Mouse (Mus musculus): Measurements from ENCODE around the gene Erf. TPM values are rescaled to one million over a fixed set of nuclear protein-coding genes. Genes with fewer than 3 reads are reported as not detected.

Erf gene
- polyA plus RNA-seq, 1 experiment from 2014 or later, result 24.4 TPM

DNA sequence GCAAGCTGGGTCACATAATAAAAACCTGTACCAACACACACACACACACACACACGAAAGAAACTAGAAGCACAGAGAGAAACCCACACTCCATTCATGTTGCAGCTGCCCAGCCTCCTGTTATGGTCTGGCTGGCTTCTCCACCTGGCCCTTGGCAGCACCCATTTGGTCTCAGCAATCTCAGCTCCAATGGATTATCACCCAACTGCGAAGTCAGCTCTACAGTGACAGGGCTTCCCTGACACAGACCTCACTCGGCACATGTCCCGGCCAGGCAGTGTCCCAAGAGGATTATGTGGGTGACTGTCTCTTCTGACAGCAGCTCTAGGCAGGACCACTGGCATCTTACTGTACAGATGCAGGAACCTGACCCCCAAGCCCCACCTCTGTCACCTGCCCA, 40.1 kb downstream of the Erf start:
- H3K27ac ChIP-seq, result no peak overlapping the region
- peaks cover 55% of the 10 kb centered on the region for H3K36me3 ChIP-seq
- ATAC-seq (ENCODE audit: insufficient number of reproducible peaks, low FRiP score, low TSS enrichment, low read depth), result no peak
- H3K27me3 ChIP-seq, result no peaks in the 10 kb centered on the region
- WGBS, result 80% methylated on average over 4 of the region's 4 CpGs
- H3K9ac ChIP-seq, result no peak overlapping the region
- H3K4me3 ChIP-seq, result no peak overlapping the region
- H3K4me2 ChIP-seq, result no peak overlapping the region
- H3K9me3 ChIP-seq, result no peaks in the 10 kb centered on the region
- H3K4me1 ChIP-seq, result no peaks in the 10 kb centered on the region

- WGBS, result 51% methylated on average over 3 of the region's 3 CpGs
- H3K27ac ChIP-seq, result no peak overlapping the region
- no peaks in the 10 kb centered on the region for H3K27me3 ChIP-seq
- H3K4me2 ChIP-seq, result no peak overlapping the region
- no peak overlapping the region for H3K9ac ChIP-seq
- no peak for ATAC-seq (ENCODE audit: insufficient number of reproducible peaks, low FRiP score, low TSS enrichment, low read depth)
- no peaks in the 10 kb centered on the region for H3K9me3 ChIP-seq
- no peaks in the 10 kb centered on the region for H3K4me1 ChIP-seq
- no peak overlapping the region for H3K4me3 ChIP-seq
- peaks cover 58% of the 10 kb centered on the region for H3K36me3 ChIP-seq
Measured at GRCm38 (mm10) chr7:25209161-25209622, 41.4 kb downstream of the Erf start.

DNA sequence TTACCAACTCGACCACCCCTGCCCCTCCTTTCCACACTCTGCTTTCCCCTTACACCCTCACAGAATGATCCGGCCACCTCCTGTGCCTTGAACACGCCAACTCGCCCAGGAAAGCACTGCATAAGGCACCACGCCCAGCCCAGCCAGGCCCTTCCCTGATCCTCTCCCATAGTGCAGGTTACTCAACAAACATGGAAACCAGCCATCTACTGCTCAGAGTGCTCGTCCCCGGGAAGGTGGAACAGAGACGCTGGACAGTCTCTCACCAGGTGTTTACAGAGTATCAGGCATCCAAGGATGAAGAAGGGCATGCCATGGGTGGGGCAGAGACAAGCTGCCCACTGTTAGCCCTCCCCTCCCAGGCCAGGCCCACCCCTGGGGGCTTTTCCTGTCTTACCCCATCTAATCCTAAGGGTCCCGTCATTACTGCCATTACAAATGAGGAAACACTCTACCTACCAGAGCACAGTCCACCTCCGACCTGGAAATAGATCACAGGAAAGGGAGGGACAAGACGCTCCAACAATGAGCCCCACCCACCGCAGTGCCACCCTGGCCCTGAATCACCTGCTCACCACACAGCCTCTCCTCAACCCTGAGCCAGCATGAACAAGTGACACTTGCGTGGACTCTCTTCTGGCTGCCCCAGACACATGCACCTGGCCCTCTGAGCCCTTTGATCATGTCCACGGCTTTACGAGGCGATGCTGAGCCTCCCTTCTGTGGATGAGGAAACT, 44.3 kb downstream of the Erf start:
- H3K4me1 ChIP-seq, result no peaks in the 10 kb centered on the region
- no peak for ATAC-seq (ENCODE audit: insufficient number of reproducible peaks, low FRiP score, low TSS enrichment, low read depth)
- H3K4me3 ChIP-seq, result no peak overlapping the region
- no peaks in the 10 kb centered on the region for H3K27me3 ChIP-seq
- peaks cover 72% of the 10 kb centered on the region for H3K36me3 ChIP-seq
- H3K9me3 ChIP-seq, result no peaks in the 10 kb centered on the region
- H3K27ac ChIP-seq, result no peak overlapping the region
- no peak overlapping the region for H3K4me2 ChIP-seq
- 74% methylated on average over 16 of the region's 16 CpGs for WGBS
- H3K9ac ChIP-seq, result no peak overlapping the region

- H3K36me3 ChIP-seq, result peaks cover 66% of the 10 kb centered on the region
Measured at GRCm38 (mm10) chr7:25205355-25206093, 45.0 kb downstream of the Erf start.

DNA sequence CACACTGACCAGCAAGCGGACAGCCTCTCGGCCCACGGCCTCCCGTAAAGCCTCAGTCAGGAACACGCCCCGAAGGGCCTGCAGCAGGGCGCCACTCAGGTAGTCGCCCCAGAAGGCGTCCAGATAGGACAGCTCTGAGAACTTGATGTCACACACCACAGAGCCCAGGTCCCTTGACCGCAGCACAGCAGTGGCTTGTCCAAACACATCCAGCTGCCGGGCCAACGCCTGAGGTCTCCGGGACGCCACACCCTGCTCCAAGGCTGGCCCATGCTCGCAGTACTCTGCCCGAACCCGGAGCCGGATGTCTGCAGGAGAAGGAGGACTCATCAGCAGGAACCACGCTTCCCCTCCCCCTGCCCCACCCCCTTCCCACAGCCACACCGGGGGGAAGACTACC, 46.9 kb downstream of the Erf start:
- H3K9ac ChIP-seq, result no peak overlapping the region
- H3K4me1 ChIP-seq, result no peaks in the 10 kb centered on the region
- H3K4me3 ChIP-seq, result no peak overlapping the region
- H3K9me3 ChIP-seq, result no peaks in the 10 kb centered on the region
- peaks cover 47% of the 10 kb centered on the region for H3K36me3 ChIP-seq
- H3K27me3 ChIP-seq, result no peaks in the 10 kb centered on the region
- H3K4me2 ChIP-seq, result no peak overlapping the region
- 86% methylated on average over 20 of the region's 20 CpGs for WGBS
- H3K27ac ChIP-seq, result no peak overlapping the region
- ATAC-seq (ENCODE audit: insufficient number of reproducible peaks, low FRiP score, low TSS enrichment, low read depth), result no peak

More at GRCm38 (mm10) chr7:25205355-25206093, 45.0 kb downstream of the Erf start:
- Histone ChIP-seq H3K4me3 (no peak overlapping the region), H3K4me2 (no peak overlapping the region), H3K4me1 (no peaks in the 10 kb centered on the region), H3K9me3 (no peaks in the 10 kb centered on the region), H3K27me3 (no peaks in the 10 kb centered on the region), H3K9ac (no peak overlapping the region), H3K27ac (no peak overlapping the region)
- ATAC-seq (ENCODE audit: insufficient number of reproducible peaks, low FRiP score, low TSS enrichment, low read depth), result no peak
- WGBS, result 74% methylated on average over 16 of the region's 16 CpGs

GRCm38 (mm10) chr7:25197384-25198018, 53.1 kb downstream of the Erf start:
- no peak for ATAC-seq (ENCODE audit: insufficient number of reproducible peaks, low FRiP score, low TSS enrichment, low read depth)
- WGBS, result 66% methylated on average over 10 of the region's 10 CpGs

GRCm38 (mm10) chr7:25196107-25196506, 54.5 kb downstream of the Erf start:
- 77% methylated on average over 9 of the region's 9 CpGs for WGBS
- no peak overlapping the region for H3K27ac ChIP-seq
- no peak for ATAC-seq (ENCODE audit: insufficient number of reproducible peaks, low FRiP score, low TSS enrichment, low read depth)
- no peaks in the 10 kb centered on the region for H3K36me3 ChIP-seq
- no peaks in the 10 kb centered on the region for H3K4me1 ChIP-seq
- no peak overlapping the region for H3K9ac ChIP-seq
- H3K4me3 ChIP-seq, result no peak overlapping the region
- no peaks in the 10 kb centered on the region for H3K27me3 ChIP-seq
- no peaks in the 10 kb centered on the region for H3K9me3 ChIP-seq
- H3K4me2 ChIP-seq, result no peak overlapping the region

More at GRCm38 (mm10) chr7:25197384-25198018, 53.1 kb downstream of the Erf start:
- H3K4me2 ChIP-seq, result no peak overlapping the region
- H3K4me1 ChIP-seq, result no peaks in the 10 kb centered on the region
- H3K9ac ChIP-seq, result no peak overlapping the region
- H3K27ac ChIP-seq, result no peak overlapping the region
- no peak overlapping the region for H3K4me3 ChIP-seq
- H3K36me3 ChIP-seq, result peaks cover 6% of the 10 kb centered on the region
- no peaks in the 10 kb centered on the region for H3K27me3 ChIP-seq
- H3K9me3 ChIP-seq, result no peaks in the 10 kb centered on the region

- 74% methylated on average over 3 of the region's 3 CpGs for WGBS
Measured at GRCm38 (mm10) chr7:25195148-25195547, 55.4 kb downstream of the Erf start.

More at GRCm38 (mm10) chr7:25195148-25195547, 55.4 kb downstream of the Erf start:
- ATAC-seq (ENCODE audit: insufficient number of reproducible peaks, low FRiP score, low TSS enrichment, low read depth), result no peak
- no peak overlapping the region for H3K4me2 ChIP-seq
- no peak overlapping the region for H3K4me3 ChIP-seq
- no peaks in the 10 kb centered on the region for H3K9me3 ChIP-seq
- H3K27me3 ChIP-seq, result no peaks in the 10 kb centered on the region
- H3K27ac ChIP-seq, result no peak overlapping the region
- no peaks in the 10 kb centered on the region for H3K4me1 ChIP-seq
- no peaks in the 10 kb centered on the region for H3K36me3 ChIP-seq
- H3K9ac ChIP-seq, result no peak overlapping the region

Small RNA genes lying within 50 kb of the gene (microRNA-seq; reads per million reads assigned to microRNA genes)
- not detected for gene Mir7048

Other genes with a start within 250 kb of the Erf start
- 0.97 and 1.5 TPM in 2 replicates for gene Atp1a3, start 244.8 kb downstream of the Erf start, polyA plus RNA-seq (2015; fragmentation: Nextera tagmentation; extraction: Ambion mirVana)
- gene Grik5, start 178.4 kb downstream of the Erf start, polyA plus RNA-seq (2015; fragmentation: Nextera tagmentation; extraction: Ambion mirVana), result 4.2 and 5.7 TPM in 2 replicates
- gene Zfp574, start 178.2 kb downstream of the Erf start, polyA plus RNA-seq (2015; fragmentation: Nextera tagmentation; extraction: Ambion mirVana), result 28.8 and 29.5 TPM in 2 replicates
- 1.1 and 1.4 TPM in 2 replicates for gene Pou2f2, start 71.0 kb downstream of the Erf start, polyA plus RNA-seq (2015; fragmentation: Nextera tagmentation; extraction: Ambion mirVana)
- gene Dedd2, start 30.1 kb downstream of the Erf start, polyA plus RNA-seq (2015; fragmentation: Nextera tagmentation; extraction: Ambion mirVana), result 12.2 and 13.6 TPM in 2 replicates
- 2.7 and 2.8 TPM in 2 replicates for gene Zfp526, start 29.3 kb downstream of the Erf start, polyA plus RNA-seq (2015; fragmentation: Nextera tagmentation; extraction: Ambion mirVana)
- 8.2 and 10.0 TPM in 2 replicates for gene Gsk3a, start 12.9 kb downstream of the Erf start, polyA plus RNA-seq (2015; fragmentation: Nextera tagmentation; extraction: Ambion mirVana)
- 40.3 and 42.5 TPM in 2 replicates for gene Cic, start 16.9 kb upstream of the Erf start, polyA plus RNA-seq (2015; fragmentation: Nextera tagmentation; extraction: Ambion mirVana)
- gene Pafah1b3, start 47.2 kb upstream of the Erf start, polyA plus RNA-seq (2015; fragmentation: Nextera tagmentation; extraction: Ambion mirVana), result 176 and 198 TPM in 2 replicates
- 0.32 and 0.40 TPM in 2 replicates for gene Prr19, start 50.6 kb upstream of the Erf start, polyA plus RNA-seq (2015; fragmentation: Nextera tagmentation; extraction: Ambion mirVana)
- 0.50 and 0.61 TPM in 2 replicates for gene Tmem145, start 55.3 kb upstream of the Erf start, polyA plus RNA-seq (2015; fragmentation: Nextera tagmentation; extraction: Ambion mirVana)
- gene Megf8, start 66.4 kb upstream of the Erf start, polyA plus RNA-seq (2015; fragmentation: Nextera tagmentation; extraction: Ambion mirVana), result 14.2 and 14.3 TPM in 2 replicates
- gene Cnfn, start 119.0 kb upstream of the Erf start, polyA plus RNA-seq (2015; fragmentation: Nextera tagmentation; extraction: Ambion mirVana), result 649 and 693 TPM in 2 replicates
- 9.2 and 11.8 TPM in 2 replicates for gene Lipe, start 147.9 kb upstream of the Erf start, polyA plus RNA-seq (2015; fragmentation: Nextera tagmentation; extraction: Ambion mirVana)
- 0.20 and 0.32 TPM in 2 replicates for gene Cxcl17, start 162.1 kb upstream of the Erf start, polyA plus RNA-seq (2015; fragmentation: Nextera tagmentation; extraction: Ambion mirVana)
- gene Ceacam1, start 226.8 kb upstream of the Erf start, polyA plus RNA-seq (2015; fragmentation: Nextera tagmentation; extraction: Ambion mirVana), result 1.5 and 2.2 TPM in 2 replicates